12 mouse cellular contexts compared by ENCODE assay signal in genomic region chr3:90627807-90628206, GRCm38 (mm10). TPM values are rescaled to one million over a fixed set of nuclear protein-coding genes. Genes with fewer than 3 reads are reported as not detected.
A peak's percentile ranks its signal among the peaks of the same experiment; 100 is the strongest.
DNase-seq lines count a peak whose midpoint lies in the region; ATAC-seq and TF ChIP-seq lines count a peak whose summit lies in the region.
"Had no signal": no experiment of that assay in that cellular context is flagged by ENCODE, and none has a peak within 500 bp of the region (broad histone marks: within the 10 kb centered on the region; RNA-seq: fewer than 3 reads in every experiment).

No protein-coding gene starts in this region.

- H3K27ac ChIP-seq in liver, embryonic 14.5 days: no peak overlapping the region
- no peak overlapping the region for H3K27ac ChIP-seq in liver, embryonic 11.5 days (ENCODE audit: low read depth, low read length)
- H3K27ac ChIP-seq in midbrain, postnatal 0 days (ENCODE audit: low read depth, low read length): no peak overlapping the region

- no peak overlapping the region for H3K4me3 ChIP-seq in liver, embryonic 14.5 days (ENCODE audit: insufficient read depth in 1 of 2, low read depth in 2 of 2, low read length in 2 of 2)
- H3K4me3 ChIP-seq in liver, embryonic 11.5 days (ENCODE audit: low read depth, low read length): no peak overlapping the region
- no peak overlapping the region for H3K4me3 ChIP-seq in midbrain, postnatal 0 days (ENCODE audit: low read depth, low read length)

- no peak overlapping the region for H3K4me2 ChIP-seq in liver, embryonic 14.5 days (ENCODE audit: low read depth)
- no peak overlapping the region for H3K4me2 ChIP-seq in liver, embryonic 11.5 days
- H3K4me2 ChIP-seq in midbrain, postnatal 0 days (ENCODE audit: low read depth, low read length, poor library complexity, severe bottlenecking): no peak overlapping the region

- no peaks in the 10 kb centered on the region for H3K27me3 ChIP-seq in liver, embryonic 14.5 days (ENCODE audit: control insufficient read depth, insufficient read depth, low read length)
- no peaks in the 10 kb centered on the region for H3K27me3 ChIP-seq in liver, embryonic 11.5 days (replicated peaks; ENCODE audit: control insufficient read depth, insufficient read depth, low read length)
- H3K27me3 ChIP-seq in midbrain, postnatal 0 days (ENCODE audit: insufficient read depth, low read length): no peaks in the 10 kb centered on the region

- TF ChIP-seq CTCF in liver, embryonic 14.5 days (IDR thresholded peaks at IDR 0.05; ENCODE audit: low read depth): peak; percentile 55
- peak; percentile 79 for TF ChIP-seq CTCF in midbrain, postnatal 0 days (IDR thresholded peaks at IDR 0.05)

- H3K4me1 ChIP-seq in liver, embryonic 14.5 days (replicated peaks; ENCODE audit: control insufficient read depth in 2 of 2, insufficient read depth in 2 of 2, low read length in 1 of 2): no peaks in the 10 kb centered on the region
- no peaks in the 10 kb centered on the region for H3K4me1 ChIP-seq in liver, embryonic 11.5 days (replicated peaks; ENCODE audit: control insufficient read depth, insufficient read depth, low read length)
- 0 out of 2 replicates have a peak, but pooled peaks cover 12% of the 10 kb centered on the region for H3K4me1 ChIP-seq in midbrain, postnatal 0 days (ENCODE audit: insufficient read depth, low read length)

- H3K9me3 ChIP-seq in liver, embryonic 14.5 days (ENCODE audit: control insufficient read depth, low read length): no peaks in the 10 kb centered on the region
- H3K9me3 ChIP-seq in liver, embryonic 11.5 days (ENCODE audit: control insufficient read depth, low read length): no peaks in the 10 kb centered on the region
- no peaks in the 10 kb centered on the region for H3K9me3 ChIP-seq in midbrain, postnatal 0 days (ENCODE audit: low read length)

- no peak for TF ChIP-seq EP300 in liver, embryonic 14.5 days (IDR thresholded peaks at IDR 0.05; ENCODE audit: low read depth)

- no peak for ATAC-seq in liver, embryonic 14.5 days (ENCODE audit: insufficient read depth)
- ATAC-seq in liver, embryonic 11.5 days (replicated peaks; ENCODE audit: low FRiP score): no peak
- ATAC-seq in midbrain, postnatal 0 days (ENCODE audit: low FRiP score): no peak

- WGBS in liver, embryonic 14.5 days (ENCODE audit: insufficient replicate concordance): 35% methylated on average over 4 of the region's 4 CpGs
- 65% methylated on average over 4 of the region's 4 CpGs for WGBS in liver, embryonic 11.5 days
- WGBS in midbrain, postnatal 0 days: 62% methylated on average over 4 of the region's 4 CpGs

- intact Hi-C loops in left cerebral cortex, postnatal 4 days (cut with DNase I): loop anchor here (10.0 kb wide), 1 partner anchor 123 kb away; the partner anchor contains the start of gene Chtop

- DNase-seq in embryo, embryonic 10 days (ENCODE audit: low spot score): peak; percentile 36
- DNase-seq in embryo, embryonic 11 days: no peak
- no peak for DNase-seq in liver, embryonic 14.5 days (ENCODE audit: low read depth in 3 of 3, low spot score in 3 of 3)
- DNase-seq in liver, embryonic 11.5 days (ENCODE audit: low spot score): no peak
- DNase-seq in brain, adult 2 months (ENCODE audit: low read depth, low spot score): peak; percentile 69
- peak; percentile 39 for DNase-seq in midbrain, postnatal 0 days (ENCODE audit: low spot score)
- no peak for DNase-seq in urinary bladder, postnatal 36 days (ENCODE audit: low spot score in 2 of 2)
- no peak for DNase-seq in left cerebral cortex, postnatal 4 days
- DNase-seq: cerebellum, adult 11-12 months had no signal

- H3K36me3 ChIP-seq in liver, embryonic 14.5 days (replicated peaks; ENCODE audit: control insufficient read depth, insufficient read depth, low read depth): no peaks in the 10 kb centered on the region
- H3K36me3 ChIP-seq in liver, embryonic 11.5 days (ENCODE audit: control insufficient read depth, insufficient read depth, low read length): no peaks in the 10 kb centered on the region
- H3K36me3 ChIP-seq in midbrain, postnatal 0 days (ENCODE audit: insufficient read depth, low read length): no peaks in the 10 kb centered on the region

- no peak overlapping the region for H3K9ac ChIP-seq in liver, embryonic 14.5 days (replicated peaks)
- no peak overlapping the region for H3K9ac ChIP-seq in liver, embryonic 11.5 days (ENCODE audit: low read depth, low read length)
- H3K9ac ChIP-seq in midbrain, postnatal 0 days (replicated peaks; ENCODE audit: low read length, poor library complexity, severe bottlenecking): no peak overlapping the region

RNA-seq across cellular contexts. Expression of gene S100a6, which starts 15.1 kb away (rescaled TPM):
- 3.4 and 5.4 TPM in 2 replicates for polyA plus RNA-seq in liver, embryonic 14.5 days (2012; rRNA removed)
- 7.2 and 13.6 TPM in 2 replicates for polyA plus RNA-seq in liver, embryonic 14.5 days (2014; fragmentation: Nextera tagmentation; extraction: Ambion mirVana)
- polyA plus RNA-seq in liver, embryonic 11.5 days (2014; fragmentation: Nextera tagmentation; extraction: Ambion mirVana): 13.9 and 14.6 TPM in 2 replicates
- 13.8 and 14.3 TPM in 2 replicates for total RNA-seq in midbrain, postnatal 0 days (2014; rRNA removed)
- 42.3 and 50.9 TPM in 2 replicates for polyA plus RNA-seq in midbrain, postnatal 0 days (2015; fragmentation: Nextera tagmentation; extraction: Ambion mirVana)
- 10 to 100 TPM; 13.1 to 20.7 TPM for total RNA-seq in left cerebral cortex, postnatal 4 days (2021)

RNA-seq across cellular contexts. Expression of gene S100a5, which starts 19.5 kb away (rescaled TPM):
- polyA plus RNA-seq in liver, embryonic 14.5 days (2012; rRNA removed): not detected in 2 replicates
- polyA plus RNA-seq in liver, embryonic 14.5 days (2014; fragmentation: Nextera tagmentation; extraction: Ambion mirVana): not detected in 2 replicates
- not detected in 2 replicates for polyA plus RNA-seq in liver, embryonic 11.5 days (2014; fragmentation: Nextera tagmentation; extraction: Ambion mirVana)
- not detected in 2 replicates for total RNA-seq in midbrain, postnatal 0 days (2014; rRNA removed)
- polyA plus RNA-seq in midbrain, postnatal 0 days (2015; fragmentation: Nextera tagmentation; extraction: Ambion mirVana): 0.43 TPM in 1 of 2 replicates, not detected in the other
- total RNA-seq in left cerebral cortex, postnatal 4 days (2021): not detected
- total RNA-seq: ES-E14 had no signal
- polyA plus RNA-seq: heart, embryonic 14.5 days; liver, embryonic 16.5 days had no signal

RNA-seq across cellular contexts. Expression of gene S100a4, which starts 24.2 kb away (rescaled TPM):
- polyA plus RNA-seq in liver, embryonic 14.5 days (2012; rRNA removed): 1.0 and 2.0 TPM in 2 replicates
- 0.73 and 1.0 TPM in 2 replicates for polyA plus RNA-seq in liver, embryonic 14.5 days (2014; fragmentation: Nextera tagmentation; extraction: Ambion mirVana)
- 0.69 and 0.77 TPM in 2 replicates for polyA plus RNA-seq in liver, embryonic 11.5 days (2014; fragmentation: Nextera tagmentation; extraction: Ambion mirVana)
- total RNA-seq in midbrain, postnatal 0 days (2014; rRNA removed): not detected in 2 replicates
- polyA plus RNA-seq in midbrain, postnatal 0 days (2015; fragmentation: Nextera tagmentation; extraction: Ambion mirVana): 2.4 and 2.5 TPM in 2 replicates
- total RNA-seq in left cerebral cortex, postnatal 4 days (2021): 1 to 10 TPM; 3.3 to 6.2 TPM

RNA-seq across cellular contexts. Expression of gene S100a7a, which starts 26.0 kb away (rescaled TPM):
- not detected in 2 replicates for polyA plus RNA-seq in liver, embryonic 14.5 days (2012; rRNA removed)
- polyA plus RNA-seq in liver, embryonic 14.5 days (2014; fragmentation: Nextera tagmentation; extraction: Ambion mirVana): not detected in 2 replicates
- not detected in 2 replicates for polyA plus RNA-seq in liver, embryonic 11.5 days (2014; fragmentation: Nextera tagmentation; extraction: Ambion mirVana)
- not detected in 2 replicates for total RNA-seq in midbrain, postnatal 0 days (2014; rRNA removed)
- polyA plus RNA-seq in midbrain, postnatal 0 days (2015; fragmentation: Nextera tagmentation; extraction: Ambion mirVana): not detected in 2 replicates
- total RNA-seq in left cerebral cortex, postnatal 4 days (2021): under 1 TPM; 0.30 to 0.46 TPM
- polyA plus RNA-seq: heart, embryonic 14.5 days had no signal

RNA-seq across cellular contexts. Expression of gene Gm42674, which starts 26.1 kb away (rescaled TPM):
- not detected in 2 replicates for polyA plus RNA-seq in liver, embryonic 14.5 days (2012; rRNA removed)
- polyA plus RNA-seq in liver, embryonic 14.5 days (2014; fragmentation: Nextera tagmentation; extraction: Ambion mirVana): not detected in 2 replicates
- polyA plus RNA-seq in liver, embryonic 11.5 days (2014; fragmentation: Nextera tagmentation; extraction: Ambion mirVana): not detected in 2 replicates
- total RNA-seq in midbrain, postnatal 0 days (2014; rRNA removed): 1.6 TPM in 1 of 2 replicates, not detected in the other
- not detected in 2 replicates for polyA plus RNA-seq in midbrain, postnatal 0 days (2015; fragmentation: Nextera tagmentation; extraction: Ambion mirVana)
- not detected for total RNA-seq in left cerebral cortex, postnatal 4 days (2021)
- total RNA-seq: ES-E14 had no signal
- polyA plus RNA-seq: heart, embryonic 14.5 days; liver, embryonic 16.5 days had no signal

Comparison
In these comparisons a context has a peak if more than half of its experiments do, and no peak if none do; other contexts are left out.
1. DNase-seq: peak in embryo, embryonic 10 days (single experiment), brain, adult 2 months (single experiment) and midbrain, postnatal 0 days (single experiment); none in embryo, embryonic 11 days (single experiment), liver, embryonic 14.5 days (0 of 3), liver, embryonic 11.5 days (single experiment), urinary bladder, postnatal 36 days (0 of 2) and left cerebral cortex, postnatal 4 days (single experiment).